Mouse (Mus musculus): ENCODE measurements around the gene Plxna1. TPM values are rescaled to one million over a fixed set of nuclear protein-coding genes. Genes with fewer than 3 reads are reported as not detected.
A peak's percentile ranks its signal among the peaks of the same experiment; 100 is the strongest.

Gene Plxna1
- polyA plus RNA-seq, 1 experiment from 2014 or later = 47.8 TPM

GRCm38 (mm10) chr6:89296909-89297695, 65.3 kb downstream of the Plxna1 start:
- H3K9ac ChIP-seq (replicated peaks; ENCODE audit: low read depth, low read length) = no peak overlapping the region
- peak; percentile 62; the same call in 1 of the 2 replicates for ATAC-seq

GRCm38 (mm10) chr6:89296001-89296709, 66.3 kb downstream of the Plxna1 start:
- Histone ChIP-seq H3K4me3 (replicated peaks; ENCODE audit: low read length) (no peak overlapping the region), H3K9me3 (ENCODE audit: control insufficient read depth, low read length) (no peaks in the 10 kb centered on the region), H3K27ac (ENCODE audit: low read length) (no peak overlapping the region), H3K4me1 (replicated peaks; ENCODE audit: control insufficient read depth, insufficient read depth, low read length) (no peaks in the 10 kb centered on the region), H3K36me3 (ENCODE audit: control insufficient read depth, insufficient read depth) (no peaks in the 10 kb centered on the region), H3K4me2 (ENCODE audit: low read length) (no peak overlapping the region), H3K27me3 (replicated peaks; ENCODE audit: control insufficient read depth, insufficient read depth, low read length) (peaks cover 9% of the 10 kb centered on the region; the same call in 1 of the 2 replicates), H3K9ac (replicated peaks; ENCODE audit: low read depth, low read length) (no peak overlapping the region)
- no peak for ATAC-seq
- 93% methylated on average over 8 of the region's 8 CpGs for WGBS

More at GRCm38 (mm10) chr6:89296909-89297695, 65.3 kb downstream of the Plxna1 start:
- Histone ChIP-seq H3K9me3 (ENCODE audit: control insufficient read depth, low read length) (no peaks in the 10 kb centered on the region), H3K4me3 (replicated peaks; ENCODE audit: low read length) (no peak overlapping the region), H3K4me2 (ENCODE audit: low read length) (no peak overlapping the region), H3K27me3 (replicated peaks; ENCODE audit: control insufficient read depth, insufficient read depth, low read length) (peaks cover 9% of the 10 kb centered on the region; the same call in 1 of the 2 replicates), H3K36me3 (ENCODE audit: control insufficient read depth, insufficient read depth) (no peaks in the 10 kb centered on the region), H3K27ac (ENCODE audit: low read length) (no peak overlapping the region), H3K4me1 (replicated peaks; ENCODE audit: control insufficient read depth, insufficient read depth, low read length) (no peaks in the 10 kb centered on the region)
- WGBS = 19% methylated on average over 15 of the region's 15 CpGs

GRCm38 (mm10) chr6:89294621-89295020, 67.8 kb downstream of the Plxna1 start:
- H3K4me1 ChIP-seq (replicated peaks; ENCODE audit: control insufficient read depth, insufficient read depth, low read length) = no peaks in the 10 kb centered on the region
- no peak for ATAC-seq
- 57% methylated on average over 1 of the region's 1 CpGs for WGBS
- no peaks in the 10 kb centered on the region for H3K36me3 ChIP-seq (ENCODE audit: control insufficient read depth, insufficient read depth)
- H3K9ac ChIP-seq (replicated peaks; ENCODE audit: low read depth, low read length) = no peak overlapping the region
- H3K9me3 ChIP-seq (ENCODE audit: control insufficient read depth, low read length) = no peaks in the 10 kb centered on the region
- 0 out of 2 replicates have a peak, but pooled peaks cover 6% of the 10 kb centered on the region for H3K27me3 ChIP-seq (replicated peaks; ENCODE audit: control insufficient read depth, insufficient read depth, low read length)
- H3K27ac ChIP-seq (ENCODE audit: low read length) = no peak overlapping the region
- no peak overlapping the region for H3K4me3 ChIP-seq (replicated peaks; ENCODE audit: low read length)
- no peak overlapping the region for H3K4me2 ChIP-seq (ENCODE audit: low read length)

GRCm38 (mm10) chr6:89291494-89291893, 70.9 kb downstream of the Plxna1 start:
- no peak for ATAC-seq
- 11% methylated on average over 7 of the region's 7 CpGs for WGBS
- 0 out of 2 replicates have a peak, but pooled peaks cover 6% of the 10 kb centered on the region for H3K27me3 ChIP-seq (replicated peaks; ENCODE audit: control insufficient read depth, insufficient read depth, low read length)
- H3K4me2 ChIP-seq (ENCODE audit: low read length) = no peak overlapping the region
- H3K27ac ChIP-seq (ENCODE audit: low read length) = no peak overlapping the region
- H3K4me1 ChIP-seq (replicated peaks; ENCODE audit: control insufficient read depth, insufficient read depth, low read length) = peaks cover 7% of the 10 kb centered on the region
- no peaks in the 10 kb centered on the region for H3K36me3 ChIP-seq (ENCODE audit: control insufficient read depth, insufficient read depth)
- no peak overlapping the region for H3K4me3 ChIP-seq (replicated peaks; ENCODE audit: low read length)
- H3K9me3 ChIP-seq (ENCODE audit: control insufficient read depth, low read length) = no peaks in the 10 kb centered on the region
- no peak overlapping the region for H3K9ac ChIP-seq (replicated peaks; ENCODE audit: low read depth, low read length)

- no peaks in the 10 kb centered on the region for H3K9me3 ChIP-seq (ENCODE audit: control insufficient read depth, low read length)
- 31% methylated on average over 6 of the region's 6 CpGs for WGBS
- H3K9ac ChIP-seq (replicated peaks; ENCODE audit: low read depth, low read length) = no peak overlapping the region
- ATAC-seq = no peak
- H3K27ac ChIP-seq (ENCODE audit: low read length) = no peak overlapping the region
- 0 out of 2 replicates have a peak, but pooled peaks cover 2% of the 10 kb centered on the region for H3K27me3 ChIP-seq (replicated peaks; ENCODE audit: control insufficient read depth, insufficient read depth, low read length)
- H3K4me2 ChIP-seq (ENCODE audit: low read length) = no peak overlapping the region
- no peaks in the 10 kb centered on the region for H3K36me3 ChIP-seq (ENCODE audit: control insufficient read depth, insufficient read depth)
- H3K4me3 ChIP-seq (replicated peaks; ENCODE audit: low read length) = no peak overlapping the region
- peaks cover 7% of the 10 kb centered on the region for H3K4me1 ChIP-seq (replicated peaks; ENCODE audit: control insufficient read depth, insufficient read depth, low read length)
Observed at GRCm38 (mm10) chr6:89288156-89288555, 74.3 kb downstream of the Plxna1 start.

- no peaks in the 10 kb centered on the region for H3K36me3 ChIP-seq (ENCODE audit: control insufficient read depth, insufficient read depth)
- H3K4me1 ChIP-seq (replicated peaks; ENCODE audit: control insufficient read depth, insufficient read depth, low read length) = peaks cover 8% of the 10 kb centered on the region
- 53% methylated on average over 6 of the region's 6 CpGs for WGBS
Observed at GRCm38 (mm10) chr6:89286700-89287428, 75.6 kb downstream of the Plxna1 start.

GRCm38 (mm10) chr6:89286286-89286655, 76.1 kb downstream of the Plxna1 start:
- no peak for ATAC-seq
- Histone ChIP-seq H3K4me2 (ENCODE audit: low read length) (no peak overlapping the region), H3K9ac (replicated peaks; ENCODE audit: low read depth, low read length) (no peak overlapping the region), H3K27ac (ENCODE audit: low read length) (no peak overlapping the region), H3K4me3 (replicated peaks; ENCODE audit: low read length) (no peak overlapping the region), H3K36me3 (ENCODE audit: control insufficient read depth, insufficient read depth) (no peaks in the 10 kb centered on the region), H3K27me3 (replicated peaks; ENCODE audit: control insufficient read depth, insufficient read depth, low read length) (0 out of 2 replicates have a peak, but pooled peaks cover 2% of the 10 kb centered on the region), H3K4me1 (replicated peaks; ENCODE audit: control insufficient read depth, insufficient read depth, low read length) (peaks cover 12% of the 10 kb centered on the region), H3K9me3 (ENCODE audit: control insufficient read depth, low read length) (no peaks in the 10 kb centered on the region)
- WGBS = 76% methylated on average over 3 of the region's 3 CpGs

More at GRCm38 (mm10) chr6:89286700-89287428, 75.6 kb downstream of the Plxna1 start:
- Histone ChIP-seq H3K9ac (replicated peaks; ENCODE audit: low read depth, low read length) (no peak overlapping the region), H3K27ac (ENCODE audit: low read length) (no peak overlapping the region), H3K27me3 (replicated peaks; ENCODE audit: control insufficient read depth, insufficient read depth, low read length) (0 out of 2 replicates have a peak, but pooled peaks cover 2% of the 10 kb centered on the region), H3K4me3 (replicated peaks; ENCODE audit: low read length) (no peak overlapping the region), H3K4me2 (ENCODE audit: low read length) (no peak overlapping the region), H3K9me3 (ENCODE audit: control insufficient read depth, low read length) (no peaks in the 10 kb centered on the region)
- ATAC-seq = peak; percentile 69

- ATAC-seq = no peak
- Histone ChIP-seq H3K4me3 (replicated peaks; ENCODE audit: low read length) (no peak overlapping the region), H3K4me1 (replicated peaks; ENCODE audit: control insufficient read depth, insufficient read depth, low read length) (peaks cover 12% of the 10 kb centered on the region), H3K9me3 (ENCODE audit: control insufficient read depth, low read length) (no peaks in the 10 kb centered on the region), H3K4me2 (ENCODE audit: low read length) (no peak overlapping the region), H3K9ac (replicated peaks; ENCODE audit: low read depth, low read length) (no peak overlapping the region), H3K36me3 (ENCODE audit: control insufficient read depth, insufficient read depth) (no peaks in the 10 kb centered on the region), H3K27ac (ENCODE audit: low read length) (no peak overlapping the region), H3K27me3 (replicated peaks; ENCODE audit: control insufficient read depth, insufficient read depth, low read length) (0 out of 2 replicates have a peak, but pooled peaks cover 2% of the 10 kb centered on the region)
- 51% methylated on average over 9 of the region's 9 CpGs for WGBS
Observed at GRCm38 (mm10) chr6:89285561-89286285, 76.7 kb downstream of the Plxna1 start.

Data from forebrain, embryonic 16.5 days (tissue).